Mouse (Mus musculus): Measurements from ENCODE around the gene Grk2. TPM values are rescaled to one million over a fixed set of nuclear protein-coding genes. Genes with fewer than 3 reads are reported as not detected.

Grk2 gene
- polyA plus RNA-seq, 1 experiment from 2014 or later: 12.4 TPM

DNA sequence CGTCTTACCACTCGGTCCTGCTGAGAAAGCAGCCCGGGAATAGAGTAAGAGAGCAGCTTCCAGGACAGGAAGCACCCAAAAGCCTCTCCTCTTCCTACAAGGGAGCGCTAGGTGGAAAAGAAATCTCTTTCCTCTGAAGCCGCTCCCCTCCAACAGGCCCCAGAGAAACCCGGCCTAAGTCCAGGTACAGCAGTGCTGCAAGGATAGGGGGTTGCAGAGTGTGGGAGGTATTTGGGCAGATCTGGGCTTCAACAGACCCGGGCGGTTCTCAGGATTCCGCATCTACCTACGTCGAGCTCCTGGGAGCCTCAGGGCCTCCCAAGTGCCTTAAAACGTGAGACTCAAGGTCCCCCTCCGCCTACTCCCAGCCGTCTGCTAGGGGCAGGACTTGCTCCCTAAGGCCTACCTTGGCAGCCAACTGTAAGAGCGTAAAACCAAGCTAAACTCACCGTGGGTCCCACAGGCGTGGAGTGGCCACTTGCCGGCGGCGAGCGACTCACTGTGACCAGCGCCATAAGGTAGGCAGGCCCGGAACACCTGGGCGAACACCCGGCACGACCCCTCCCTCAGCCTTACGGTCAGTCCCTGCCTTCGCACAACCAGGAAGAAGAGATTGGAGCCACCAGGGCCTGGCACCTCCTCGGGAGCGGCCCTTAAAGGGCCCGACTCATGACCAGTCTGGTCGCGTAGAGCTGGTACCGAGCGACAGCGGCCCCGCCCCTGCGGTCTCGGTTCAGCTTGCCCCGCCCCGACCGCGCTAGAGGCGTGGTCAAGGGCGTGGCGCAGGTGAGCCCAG, 37.3 kb downstream of the Grk2 start, which contains the start of gene Ssh3:
Gene Ssh3 (minus strand): TSS at position 615 of the 796 bp plus-strand sequence.
- Histone ChIP-seq H3K27ac (replicated peaks) (no peak within 1 kb of the TSS), H3K4me3 (replicated peaks) (peak within 1 kb of the TSS; percentile 55), H3K9me3 (replicated peaks) (no peaks in the 10 kb centered on the region), H3K27me3 (peaks cover 41% of the 10 kb centered on the region), H3K4me1 (replicated peaks) (peaks cover 15% of the 10 kb centered on the region), H3K9ac (peak within 1 kb of the TSS; percentile 39), H3K4me2 (peak within 1 kb of the TSS; percentile 73), H3K36me3 (replicated peaks) (no peaks in the 10 kb centered on the region)
- ATAC-seq (ENCODE audit: insufficient read depth): peak; percentile 67
- 12% methylated on average over 46 of the region's 46 CpGs for WGBS (ENCODE audit: insufficient replicate concordance)

DNA sequence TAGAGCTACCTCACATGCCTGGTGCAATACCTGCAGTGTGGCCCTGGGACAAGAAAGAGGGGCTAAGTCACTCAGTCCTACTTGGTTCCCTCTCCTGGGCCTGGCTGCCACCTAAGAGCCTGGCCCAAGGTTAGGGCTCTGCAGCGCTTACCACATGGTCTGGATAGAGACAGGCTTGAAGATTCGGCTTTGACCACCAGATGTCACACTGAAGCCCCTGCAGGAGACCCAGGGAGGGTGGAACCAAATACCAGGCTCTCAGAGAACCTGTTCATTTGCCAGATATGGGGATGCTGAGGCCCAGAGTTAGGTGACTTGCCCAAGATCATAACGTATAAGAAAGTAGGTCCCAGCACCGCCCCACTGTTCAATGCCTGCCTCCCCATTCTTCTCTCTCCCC, 40.1 kb downstream of the Grk2 start:
- Histone ChIP-seq H3K36me3 (replicated peaks) (no peaks in the 10 kb centered on the region), H3K9me3 (replicated peaks) (no peaks in the 10 kb centered on the region), H3K9ac (no peak overlapping the region), H3K4me2 (no peak overlapping the region), H3K27ac (replicated peaks) (no peak overlapping the region), H3K4me1 (replicated peaks) (peaks cover 38% of the 10 kb centered on the region), H3K4me3 (replicated peaks) (no peak overlapping the region), H3K27me3 (peaks cover 41% of the 10 kb centered on the region)
- WGBS (ENCODE audit: insufficient replicate concordance): 60% methylated on average over 4 of the region's 4 CpGs
- no peak for ATAC-seq (ENCODE audit: insufficient read depth)

DNA sequence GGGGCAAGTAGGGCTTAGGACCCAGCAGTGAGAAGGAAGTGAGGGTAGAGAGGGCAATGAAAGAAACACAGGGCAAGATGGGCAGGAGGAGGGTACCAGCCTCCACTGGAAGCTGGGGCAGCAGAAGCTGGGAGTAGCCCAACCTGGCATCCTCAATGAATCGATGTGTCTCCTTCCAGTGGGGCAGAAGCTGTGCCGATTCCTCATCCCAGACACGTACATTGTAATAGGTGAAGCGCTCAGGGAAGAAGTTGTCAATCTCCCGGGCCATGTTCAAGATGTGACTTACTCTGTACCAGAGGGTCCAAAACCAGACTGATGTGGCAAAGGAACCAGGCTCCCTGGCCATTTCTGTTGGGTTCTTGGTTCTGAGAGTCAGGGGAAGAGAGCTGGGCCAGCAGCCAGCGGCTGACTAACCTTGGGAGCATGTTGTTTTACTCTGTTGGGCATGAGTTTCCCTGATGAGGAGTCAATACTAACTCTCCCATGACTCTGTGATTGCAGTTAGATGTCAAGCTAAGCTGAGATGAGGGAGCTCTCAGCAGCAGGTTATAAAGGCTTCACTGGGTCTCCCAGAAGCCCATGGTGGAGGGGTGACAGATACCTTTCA, 41.7 kb downstream of the Grk2 start:
- Histone ChIP-seq H3K27me3 (peaks cover 24% of the 10 kb centered on the region), H3K9me3 (replicated peaks) (no peaks in the 10 kb centered on the region), H3K4me1 (replicated peaks) (peaks cover 41% of the 10 kb centered on the region), H3K4me3 (replicated peaks) (no peak overlapping the region), H3K4me2 (no peak overlapping the region), H3K36me3 (replicated peaks) (no peaks in the 10 kb centered on the region), H3K27ac (replicated peaks) (no peak overlapping the region), H3K9ac (no peak overlapping the region)
- WGBS (ENCODE audit: insufficient replicate concordance): 80% methylated on average over 6 of the region's 6 CpGs
- ATAC-seq (ENCODE audit: insufficient read depth): no peak

DNA sequence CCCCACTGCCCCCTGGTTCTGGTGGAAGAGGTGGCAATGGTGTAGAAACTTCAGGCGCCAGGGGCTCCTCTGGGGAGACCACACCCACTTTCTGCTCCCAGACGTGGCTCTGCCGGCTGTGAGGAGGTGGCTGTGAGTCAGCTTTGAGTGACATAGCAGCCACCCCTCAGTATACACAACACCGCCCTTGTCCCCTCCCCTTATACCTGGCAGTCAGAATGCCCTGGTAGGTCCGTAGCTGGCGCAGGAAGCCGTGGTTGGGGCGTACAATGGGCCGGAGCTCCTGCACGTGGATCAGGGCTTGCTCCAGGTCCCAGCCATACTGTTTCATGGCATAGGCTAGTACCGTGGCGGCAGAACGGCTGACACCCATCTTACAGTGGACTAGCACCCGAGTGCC, 42.3 kb downstream of the Grk2 start:
- no peak for ATAC-seq (ENCODE audit: insufficient read depth)
- WGBS (ENCODE audit: insufficient replicate concordance): 53% methylated on average over 14 of the region's 14 CpGs
- Histone ChIP-seq H3K27ac (replicated peaks) (no peak overlapping the region), H3K9me3 (replicated peaks) (no peaks in the 10 kb centered on the region), H3K4me3 (replicated peaks) (no peak overlapping the region), H3K4me2 (no peak overlapping the region), H3K27me3 (peaks cover 19% of the 10 kb centered on the region), H3K36me3 (replicated peaks) (no peaks in the 10 kb centered on the region), H3K9ac (no peak overlapping the region), H3K4me1 (replicated peaks) (peaks cover 36% of the 10 kb centered on the region)

DNA sequence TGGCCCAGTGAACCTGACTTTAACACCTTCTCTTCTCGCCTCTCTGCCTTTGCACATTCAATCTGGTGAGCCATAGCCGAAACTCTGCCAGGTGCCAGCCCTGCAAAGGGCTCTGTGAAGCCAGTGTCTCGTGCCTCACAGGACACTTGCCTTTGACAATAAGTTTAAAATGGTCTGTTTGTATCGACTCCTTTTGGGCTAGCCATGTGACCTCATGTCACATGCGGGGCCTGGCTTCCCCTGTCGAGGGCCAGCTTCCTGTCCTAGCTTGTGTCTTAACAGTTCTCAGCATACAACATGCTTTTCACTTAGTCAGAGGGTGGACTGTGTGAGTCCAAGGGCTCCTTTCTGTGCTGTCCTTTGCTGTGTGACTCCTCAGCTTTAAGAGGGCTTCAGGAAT, 43.3 kb downstream of the Grk2 start:
- H3K27ac ChIP-seq (replicated peaks): no peak overlapping the region
- 40% methylated on average over 6 of the region's 6 CpGs for WGBS (ENCODE audit: insufficient replicate concordance)
- peaks cover 10% of the 10 kb centered on the region for H3K27me3 ChIP-seq
- no peak for ATAC-seq (ENCODE audit: insufficient read depth)
- H3K9ac ChIP-seq: no peak overlapping the region
- no peaks in the 10 kb centered on the region for H3K36me3 ChIP-seq (replicated peaks)
- no peak overlapping the region for H3K4me3 ChIP-seq (replicated peaks)
- no peak overlapping the region for H3K4me2 ChIP-seq
- peaks cover 35% of the 10 kb centered on the region for H3K4me1 ChIP-seq (replicated peaks)
- H3K9me3 ChIP-seq (replicated peaks): no peaks in the 10 kb centered on the region

DNA sequence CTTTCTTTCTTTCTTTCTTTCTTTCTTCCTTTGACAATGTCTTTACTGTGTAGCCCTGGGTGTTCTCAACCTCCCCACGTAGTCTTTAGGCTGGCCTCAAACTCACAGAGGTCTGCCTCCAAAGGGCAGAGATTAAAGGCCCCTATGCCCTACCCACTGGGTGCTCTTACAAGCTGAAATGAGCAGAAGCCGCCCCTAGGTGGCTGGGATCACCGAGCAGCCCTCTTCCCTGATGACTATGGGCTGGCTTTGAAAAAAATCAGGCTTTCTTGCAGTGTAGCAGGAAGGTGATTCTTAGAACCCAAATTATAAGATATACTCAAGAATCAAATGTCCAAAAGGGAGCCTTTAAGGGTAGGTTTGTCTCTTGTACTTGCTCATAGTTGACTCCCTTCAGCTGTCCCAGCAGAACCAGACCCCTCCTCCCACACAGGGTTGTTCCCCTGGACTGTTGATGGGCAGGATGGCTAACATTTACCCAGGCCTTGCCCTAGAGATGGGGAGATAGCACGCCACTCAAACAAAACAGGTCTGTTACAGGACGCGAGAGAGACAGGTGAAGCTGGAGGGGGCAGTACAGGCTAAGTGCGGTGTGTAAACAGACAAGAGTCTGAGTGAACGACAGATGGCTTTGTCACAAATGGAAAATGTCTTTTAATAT, 44.9 kb downstream of the Grk2 start:
- no peaks in the 10 kb centered on the region for H3K36me3 ChIP-seq (replicated peaks)
- H3K27ac ChIP-seq (replicated peaks): no peak overlapping the region; the same call in 1 of the 2 replicates
- ATAC-seq (ENCODE audit: insufficient read depth): peak; percentile 26; the same call in 1 of the 2 replicates
- H3K4me3 ChIP-seq (replicated peaks): no peak overlapping the region
- H3K9ac ChIP-seq: no peak overlapping the region
- H3K27me3 ChIP-seq: peaks cover under 1% of the 10 kb centered on the region; the same call in 1 of the 2 replicates
- H3K9me3 ChIP-seq (replicated peaks): no peaks in the 10 kb centered on the region
- 45% methylated on average over 8 of the region's 8 CpGs for WGBS (ENCODE audit: insufficient replicate concordance)
- peaks cover 44% of the 10 kb centered on the region for H3K4me1 ChIP-seq (replicated peaks)
- H3K4me2 ChIP-seq: no peak overlapping the region

DNA sequence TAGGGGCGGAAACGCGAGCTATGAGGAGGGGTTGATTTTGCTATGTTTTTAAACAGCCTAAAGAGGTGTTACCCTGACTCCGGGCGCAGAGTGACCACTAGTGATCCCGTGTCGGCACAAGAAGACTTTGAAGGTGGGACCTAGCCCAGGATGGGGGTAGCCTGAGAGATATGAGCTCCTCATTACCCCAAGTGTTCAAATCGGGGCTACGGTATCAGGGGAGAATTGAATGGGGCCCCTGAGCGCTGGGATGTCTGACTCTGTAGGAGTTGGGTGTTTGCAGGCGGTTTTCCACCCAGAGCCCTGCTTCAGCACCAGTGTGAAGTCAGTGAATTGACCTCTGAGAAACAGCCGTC, 48.1 kb downstream of the Grk2 start:
- H3K4me2 ChIP-seq: peak overlapping the region; percentile 94
- peak overlapping the region; percentile 30; the same call in 1 of the 2 replicates for H3K9ac ChIP-seq
- no peak for ATAC-seq (ENCODE audit: insufficient read depth)
- no peak overlapping the region for H3K27ac ChIP-seq (replicated peaks)
- WGBS (ENCODE audit: insufficient replicate concordance): 37% methylated on average over 12 of the region's 12 CpGs
- H3K9me3 ChIP-seq (replicated peaks): no peaks in the 10 kb centered on the region
- peak overlapping the region; percentile 69 for H3K4me3 ChIP-seq (replicated peaks)
- no peaks in the 10 kb centered on the region for H3K36me3 ChIP-seq (replicated peaks)
- H3K27me3 ChIP-seq: peaks cover 4% of the 10 kb centered on the region; the same call in 1 of the 2 replicates
- H3K4me1 ChIP-seq (replicated peaks): peaks cover 35% of the 10 kb centered on the region

DNA sequence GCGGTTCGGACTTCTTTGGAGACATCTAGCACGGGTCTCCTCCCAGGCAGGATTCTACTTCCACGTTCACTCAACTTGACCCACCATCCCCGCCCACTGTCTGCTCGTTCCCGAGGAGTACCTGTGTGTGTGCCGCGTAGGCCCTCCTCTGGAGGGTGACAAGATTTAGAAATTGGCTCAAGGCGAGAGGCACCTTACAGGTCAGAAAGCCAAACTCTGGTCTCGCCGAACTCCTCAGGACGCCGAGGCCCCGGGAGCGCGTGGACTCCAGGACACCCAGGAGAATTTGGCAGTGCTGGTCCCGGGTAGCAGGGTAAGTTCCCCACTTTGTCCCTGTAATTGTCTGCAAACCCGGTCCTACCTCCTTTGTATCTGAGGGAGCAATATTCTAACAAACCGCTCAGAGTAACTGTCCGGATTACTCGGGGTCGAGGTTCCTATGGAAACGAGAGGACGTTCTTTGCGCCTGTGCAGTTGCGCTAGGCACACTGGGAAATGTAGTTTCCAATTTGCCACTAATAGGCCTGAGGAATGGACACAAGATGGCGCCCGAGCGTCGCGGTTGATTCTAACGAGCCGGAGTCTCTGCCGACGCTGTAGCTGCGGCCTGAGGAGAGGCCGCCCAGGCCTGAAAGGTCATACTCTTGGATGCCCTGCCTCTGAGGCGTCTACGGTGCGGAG, 48.7 kb downstream of the Grk2 start:
- Histone ChIP-seq H3K36me3 (replicated peaks) (no peaks in the 10 kb centered on the region), H3K27ac (replicated peaks) (no peak overlapping the region), H3K4me1 (replicated peaks) (peaks cover 31% of the 10 kb centered on the region), H3K9ac (peak overlapping the region; percentile 56), H3K27me3 (peaks cover 4% of the 10 kb centered on the region; the same call in 1 of the 2 replicates), H3K9me3 (replicated peaks) (no peaks in the 10 kb centered on the region), H3K4me3 (replicated peaks) (peak overlapping the region; percentile 69), H3K4me2 (peak overlapping the region; percentile 94)
- WGBS (ENCODE audit: insufficient replicate concordance): under 1% methylated on average over 41 of the region's 41 CpGs
- peak; percentile 82 for ATAC-seq (ENCODE audit: insufficient read depth)

DNA sequence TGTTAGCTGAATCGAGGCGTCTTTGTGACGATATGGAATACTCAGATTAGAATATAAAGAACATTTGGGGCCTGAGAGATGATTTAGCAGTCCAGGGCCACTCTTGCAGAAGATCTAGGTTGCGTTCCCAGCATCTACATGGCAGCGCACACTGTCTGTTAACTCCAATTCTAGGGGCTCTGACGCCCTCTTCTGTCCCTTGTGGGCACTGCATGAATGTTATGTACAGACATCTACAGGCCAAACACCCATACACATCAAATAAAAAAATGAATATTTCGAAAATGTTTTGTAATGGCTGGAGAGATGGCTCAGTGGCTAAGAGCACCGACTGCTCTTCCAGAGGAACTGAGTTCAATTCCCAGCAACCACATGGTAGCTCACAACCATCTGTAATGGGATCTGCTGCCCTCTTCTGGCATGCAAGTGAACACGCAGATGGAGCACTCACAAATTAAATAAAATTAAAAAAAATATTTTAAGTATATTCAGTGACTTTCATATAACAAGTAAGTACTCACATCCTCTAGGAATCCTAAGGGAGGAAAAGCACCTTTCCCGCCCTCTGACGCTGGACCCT, 50.3 kb downstream of the Grk2 start:
- ATAC-seq (ENCODE audit: insufficient read depth): no peak
- Histone ChIP-seq H3K27me3 (peaks cover 7% of the 10 kb centered on the region; the same call in 1 of the 2 replicates), H3K27ac (replicated peaks) (no peak overlapping the region), H3K36me3 (replicated peaks) (no peaks in the 10 kb centered on the region), H3K4me2 (no peak overlapping the region), H3K4me3 (replicated peaks) (no peak overlapping the region), H3K9ac (no peak overlapping the region), H3K9me3 (replicated peaks) (no peaks in the 10 kb centered on the region), H3K4me1 (replicated peaks) (peaks cover 19% of the 10 kb centered on the region)
- WGBS (ENCODE audit: insufficient replicate concordance): 68% methylated on average over 11 of the region's 11 CpGs

DNA sequence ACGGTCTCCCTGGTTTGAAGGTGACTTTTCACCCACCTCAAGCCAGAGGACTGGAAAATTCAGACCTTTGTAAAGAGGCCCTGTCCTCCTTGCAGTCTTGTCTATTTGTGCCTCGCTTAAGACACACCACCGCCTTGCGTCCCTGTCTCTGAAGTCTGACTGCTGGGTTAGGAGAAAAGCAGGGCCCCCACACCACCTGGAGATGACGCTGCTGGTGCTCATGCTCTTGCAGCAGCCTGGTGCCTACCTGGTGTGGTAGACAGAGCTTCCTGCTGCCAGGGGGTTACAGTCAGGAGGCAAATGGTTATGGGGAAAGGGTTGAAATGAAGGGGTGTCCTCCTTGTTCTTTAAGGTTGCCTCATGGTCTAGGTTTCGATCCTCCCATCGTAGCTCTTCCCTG, 51.8 kb downstream of the Grk2 start:
- Histone ChIP-seq H3K36me3 (replicated peaks) (no peaks in the 10 kb centered on the region), H3K4me1 (replicated peaks) (peaks cover 15% of the 10 kb centered on the region), H3K27ac (replicated peaks) (no peak overlapping the region), H3K4me3 (replicated peaks) (no peak overlapping the region), H3K9ac (no peak overlapping the region), H3K9me3 (replicated peaks) (no peaks in the 10 kb centered on the region), H3K27me3 (peaks cover 7% of the 10 kb centered on the region; the same call in 1 of the 2 replicates), H3K4me2 (no peak overlapping the region)
- 83% methylated on average over 7 of the region's 7 CpGs for WGBS (ENCODE audit: insufficient replicate concordance)
- ATAC-seq (ENCODE audit: insufficient read depth): no peak

Data from liver, embryonic 15.5 days (tissue).